Mouse (Mus musculus): ENCODE results near the gene Prkcd. TPM values are rescaled to one million over a fixed set of nuclear protein-coding genes. Genes with fewer than 3 reads are reported as not detected.

Prkcd gene
- polyA plus RNA-seq, 1 experiment from 2014 or later: 20.6 TPM

- Histone ChIP-seq H3K27me3 (ENCODE audit: control insufficient read depth, insufficient read depth, low read length) (no peaks in the 10 kb centered on the region), H3K9ac (replicated peaks; ENCODE audit: low read depth, low read length) (no peak overlapping the region), H3K4me1 (ENCODE audit: control insufficient read depth, insufficient read depth, low read length) (0 out of 2 replicates have a peak, but pooled peaks cover 5% of the 10 kb centered on the region), H3K4me3 (ENCODE audit: low read depth, low read length) (no peak overlapping the region), H3K4me2 (ENCODE audit: low read depth, low read length) (no peak overlapping the region), H3K9me3 (ENCODE audit: control insufficient read depth, low read length) (no peaks in the 10 kb centered on the region), H3K36me3 (ENCODE audit: control insufficient read depth, insufficient read depth, low read length) (peaks cover 42% of the 10 kb centered on the region), H3K27ac (ENCODE audit: low read depth, low read length) (no peak overlapping the region)
- 92% methylated on average over 2 of the region's 2 CpGs for WGBS
- no peak for ATAC-seq (ENCODE audit: low read depth)
These were observed 61.6 kb downstream of the Prkcd start for GRCm38 (mm10) chr14:30564451-30564850.

- H3K9ac ChIP-seq (replicated peaks; ENCODE audit: low read depth, low read length): no peak overlapping the region
- peaks cover 38% of the 10 kb centered on the region for H3K36me3 ChIP-seq (ENCODE audit: control insufficient read depth, insufficient read depth, low read length)
- H3K27ac ChIP-seq (ENCODE audit: low read depth, low read length): no peak overlapping the region
- H3K4me3 ChIP-seq (ENCODE audit: low read depth, low read length): no peak overlapping the region
- H3K4me2 ChIP-seq (ENCODE audit: low read depth, low read length): no peak overlapping the region
- 0 out of 2 replicates have a peak, but pooled peaks cover 5% of the 10 kb centered on the region for H3K4me1 ChIP-seq (ENCODE audit: control insufficient read depth, insufficient read depth, low read length)
- H3K9me3 ChIP-seq (ENCODE audit: control insufficient read depth, low read length): no peaks in the 10 kb centered on the region
- H3K27me3 ChIP-seq (ENCODE audit: control insufficient read depth, insufficient read depth, low read length): no peaks in the 10 kb centered on the region
- ATAC-seq (ENCODE audit: low read depth): no peak
These were observed 63.7 kb downstream of the Prkcd start for GRCm38 (mm10) chr14:30562343-30562742.

- Histone ChIP-seq H3K27ac (ENCODE audit: low read depth, low read length) (no peak overlapping the region), H3K27me3 (ENCODE audit: control insufficient read depth, insufficient read depth, low read length) (no peaks in the 10 kb centered on the region), H3K9me3 (ENCODE audit: control insufficient read depth, low read length) (no peaks in the 10 kb centered on the region), H3K36me3 (ENCODE audit: control insufficient read depth, insufficient read depth, low read length) (peaks cover 30% of the 10 kb centered on the region), H3K4me1 (ENCODE audit: control insufficient read depth, insufficient read depth, low read length) (0 out of 2 replicates have a peak, but pooled peaks cover 5% of the 10 kb centered on the region), H3K4me2 (ENCODE audit: low read depth, low read length) (no peak overlapping the region), H3K9ac (replicated peaks; ENCODE audit: low read depth, low read length) (no peak overlapping the region), H3K4me3 (ENCODE audit: low read depth, low read length) (no peak overlapping the region)
- ATAC-seq (ENCODE audit: low read depth): peak; percentile 76; the same call in 1 of the 2 replicates
- 66% methylated on average over 14 of the region's 14 CpGs for WGBS
These were observed 64.4 kb downstream of the Prkcd start for GRCm38 (mm10) chr14:30561470-30562187.

GRCm38 (mm10) chr14:30560803-30561389 is 65.1 kb downstream of the Prkcd start:
- peaks cover 27% of the 10 kb centered on the region for H3K36me3 ChIP-seq (ENCODE audit: control insufficient read depth, insufficient read depth, low read length)

GRCm38 (mm10) chr14:30559321-30559850 is 66.6 kb downstream of the Prkcd start:
- H3K9ac ChIP-seq (replicated peaks; ENCODE audit: low read depth, low read length): no peak overlapping the region
- 92% methylated on average over 17 of the region's 17 CpGs for WGBS
- H3K27ac ChIP-seq (ENCODE audit: low read depth, low read length): no peak overlapping the region
- H3K4me3 ChIP-seq (ENCODE audit: low read depth, low read length): no peak overlapping the region
- H3K9me3 ChIP-seq (ENCODE audit: control insufficient read depth, low read length): no peaks in the 10 kb centered on the region
- H3K4me1 ChIP-seq (ENCODE audit: control insufficient read depth, insufficient read depth, low read length): 0 out of 2 replicates have a peak, but pooled peaks cover 5% of the 10 kb centered on the region
- H3K36me3 ChIP-seq (ENCODE audit: control insufficient read depth, insufficient read depth, low read length): peaks cover 27% of the 10 kb centered on the region
- no peaks in the 10 kb centered on the region for H3K27me3 ChIP-seq (ENCODE audit: control insufficient read depth, insufficient read depth, low read length)
- ATAC-seq (ENCODE audit: low read depth): no peak
- no peak overlapping the region for H3K4me2 ChIP-seq (ENCODE audit: low read depth, low read length)

More at GRCm38 (mm10) chr14:30560803-30561389, 65.1 kb downstream of the Prkcd start:
- Histone ChIP-seq H3K9ac (replicated peaks; ENCODE audit: low read depth, low read length) (no peak overlapping the region), H3K27ac (ENCODE audit: low read depth, low read length) (no peak overlapping the region), H3K4me1 (ENCODE audit: control insufficient read depth, insufficient read depth, low read length) (0 out of 2 replicates have a peak, but pooled peaks cover 5% of the 10 kb centered on the region), H3K4me3 (ENCODE audit: low read depth, low read length) (no peak overlapping the region), H3K27me3 (ENCODE audit: control insufficient read depth, insufficient read depth, low read length) (no peaks in the 10 kb centered on the region), H3K9me3 (ENCODE audit: control insufficient read depth, low read length) (no peaks in the 10 kb centered on the region), H3K4me2 (ENCODE audit: low read depth, low read length) (no peak overlapping the region)
- WGBS: 92% methylated on average over 13 of the region's 13 CpGs
- no peak for ATAC-seq (ENCODE audit: low read depth)

- WGBS: 83% methylated on average over 9 of the region's 9 CpGs
- H3K27me3 ChIP-seq (ENCODE audit: control insufficient read depth, insufficient read depth, low read length): no peaks in the 10 kb centered on the region
- ATAC-seq (ENCODE audit: low read depth): no peak
- no peak overlapping the region for H3K27ac ChIP-seq (ENCODE audit: low read depth, low read length)
- H3K36me3 ChIP-seq (ENCODE audit: control insufficient read depth, insufficient read depth, low read length): peaks cover 27% of the 10 kb centered on the region
- 0 out of 2 replicates have a peak, but pooled peaks cover 5% of the 10 kb centered on the region for H3K4me1 ChIP-seq (ENCODE audit: control insufficient read depth, insufficient read depth, low read length)
- no peaks in the 10 kb centered on the region for H3K9me3 ChIP-seq (ENCODE audit: control insufficient read depth, low read length)
- H3K4me2 ChIP-seq (ENCODE audit: low read depth, low read length): no peak overlapping the region
- H3K4me3 ChIP-seq (ENCODE audit: low read depth, low read length): no peak overlapping the region
- H3K9ac ChIP-seq (replicated peaks; ENCODE audit: low read depth, low read length): no peak overlapping the region
These were observed 68.3 kb downstream of the Prkcd start for GRCm38 (mm10) chr14:30557730-30558129.

GRCm38 (mm10) chr14:30556651-30557050 is 69.4 kb downstream of the Prkcd start:
- Histone ChIP-seq H3K36me3 (ENCODE audit: control insufficient read depth, insufficient read depth, low read length) (peaks cover 27% of the 10 kb centered on the region), H3K4me3 (ENCODE audit: low read depth, low read length) (no peak overlapping the region), H3K27ac (ENCODE audit: low read depth, low read length) (no peak overlapping the region), H3K4me2 (ENCODE audit: low read depth, low read length) (no peak overlapping the region), H3K27me3 (ENCODE audit: control insufficient read depth, insufficient read depth, low read length) (no peaks in the 10 kb centered on the region), H3K9me3 (ENCODE audit: control insufficient read depth, low read length) (no peaks in the 10 kb centered on the region), H3K4me1 (ENCODE audit: control insufficient read depth, insufficient read depth, low read length) (peaks cover 6% of the 10 kb centered on the region), H3K9ac (replicated peaks; ENCODE audit: low read depth, low read length) (no peak overlapping the region)
- WGBS: 87% methylated on average over 2 of the region's 2 CpGs
- no peak for ATAC-seq (ENCODE audit: low read depth)

GRCm38 (mm10) chr14:30553185-30553584 is 72.8 kb downstream of the Prkcd start:
- no peak for ATAC-seq (ENCODE audit: low read depth)
- Histone ChIP-seq H3K4me1 (ENCODE audit: control insufficient read depth, insufficient read depth, low read length) (peaks cover 23% of the 10 kb centered on the region), H3K4me3 (ENCODE audit: low read depth, low read length) (no peak overlapping the region), H3K4me2 (ENCODE audit: low read depth, low read length) (no peak overlapping the region), H3K36me3 (ENCODE audit: control insufficient read depth, insufficient read depth, low read length) (no peaks in the 10 kb centered on the region), H3K27ac (ENCODE audit: low read depth, low read length) (no peak overlapping the region), H3K9ac (replicated peaks; ENCODE audit: low read depth, low read length) (no peak overlapping the region), H3K9me3 (ENCODE audit: control insufficient read depth, low read length) (no peaks in the 10 kb centered on the region), H3K27me3 (ENCODE audit: control insufficient read depth, insufficient read depth, low read length) (no peaks in the 10 kb centered on the region)
- WGBS: 93% methylated on average over 4 of the region's 4 CpGs

GRCm38 (mm10) chr14:30551981-30552380 is 74.0 kb downstream of the Prkcd start:
- Histone ChIP-seq H3K4me1 (ENCODE audit: control insufficient read depth, insufficient read depth, low read length) (peaks cover 25% of the 10 kb centered on the region), H3K4me2 (ENCODE audit: low read depth, low read length) (no peak overlapping the region; the same call in 1 of the 2 replicates), H3K9ac (replicated peaks; ENCODE audit: low read depth, low read length) (no peak overlapping the region), H3K27me3 (ENCODE audit: control insufficient read depth, insufficient read depth, low read length) (no peaks in the 10 kb centered on the region), H3K4me3 (ENCODE audit: low read depth, low read length) (no peak overlapping the region), H3K36me3 (ENCODE audit: control insufficient read depth, insufficient read depth, low read length) (no peaks in the 10 kb centered on the region), H3K27ac (ENCODE audit: low read depth, low read length) (no peak overlapping the region), H3K9me3 (ENCODE audit: control insufficient read depth, low read length) (no peaks in the 10 kb centered on the region)
- no peak for ATAC-seq (ENCODE audit: low read depth)
- 92% methylated on average over 2 of the region's 2 CpGs for WGBS
